Mouse (Mus musculus) CD4-positive helper T cell, adult 2 months (primary cell): ENCODE data around the gene Krtap7-1.

Experiments used
- DNase-seq: peaks from one replicate; pipeline ENCODE4 v3.0.0-alpha.2; 2012; ENCODE audit warnings: low read depth, missing footprints, low spot score

Gene Krtap7-1

GRCm38 (mm10) chr16:89508223-89508622 lies at the start of gene Krtap7-1:
Gene Krtap7-1, minus strand, starts transcription at chr16:89508323.
- no peak for DNase-seq

GRCm38 (mm10) chr16:89550298-89550697 lies 42.2 kb upstream of the Krtap7-1 start:
- no peak for DNase-seq

DNA sequence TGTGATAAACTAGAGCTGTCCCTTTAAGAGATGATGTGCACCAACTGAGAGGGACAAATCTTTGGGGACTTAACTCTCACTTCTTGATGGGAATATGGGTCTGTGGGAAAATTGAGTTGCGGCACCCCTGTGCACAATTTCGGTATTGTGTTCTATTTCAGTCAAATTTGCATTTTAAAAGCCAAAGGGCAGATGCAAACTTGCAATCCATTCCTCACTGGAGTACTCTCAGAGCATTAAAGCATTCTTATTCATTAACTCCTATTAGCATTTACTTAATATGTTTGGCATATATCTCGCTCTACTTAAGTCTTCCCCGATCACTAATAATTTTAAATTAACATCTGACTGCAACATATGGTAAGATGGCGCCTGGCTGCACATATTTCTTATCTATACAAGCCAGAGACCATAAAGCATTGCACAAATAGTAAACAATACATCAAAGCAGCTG lies 29.9 kb upstream of the Krtap7-1 start:
- no peak for DNase-seq

DNA sequence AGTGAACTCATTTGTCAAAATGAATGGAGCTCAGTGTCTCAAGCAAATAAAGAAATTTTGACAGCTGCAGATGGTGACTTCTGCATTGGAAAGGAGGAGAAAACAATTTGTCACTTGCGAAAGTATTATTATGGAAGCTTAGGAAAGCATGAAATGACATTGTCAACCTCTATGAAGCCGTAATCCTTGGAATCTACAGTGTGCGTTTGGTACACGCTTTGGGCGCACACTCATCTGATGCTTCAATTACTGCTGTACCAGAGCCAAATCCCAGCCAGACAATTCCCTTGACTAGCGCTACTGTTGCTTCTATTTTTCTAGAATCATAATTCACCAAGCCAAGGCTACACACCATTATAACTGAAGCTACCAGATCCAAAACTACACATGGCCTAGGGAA lies 29.2 kb upstream of the Krtap7-1 start:
- DNase-seq, result no peak

GRCm38 (mm10) chr16:89530547-89530946 lies 22.4 kb upstream of the Krtap7-1 start:
- no peak for DNase-seq

DNA sequence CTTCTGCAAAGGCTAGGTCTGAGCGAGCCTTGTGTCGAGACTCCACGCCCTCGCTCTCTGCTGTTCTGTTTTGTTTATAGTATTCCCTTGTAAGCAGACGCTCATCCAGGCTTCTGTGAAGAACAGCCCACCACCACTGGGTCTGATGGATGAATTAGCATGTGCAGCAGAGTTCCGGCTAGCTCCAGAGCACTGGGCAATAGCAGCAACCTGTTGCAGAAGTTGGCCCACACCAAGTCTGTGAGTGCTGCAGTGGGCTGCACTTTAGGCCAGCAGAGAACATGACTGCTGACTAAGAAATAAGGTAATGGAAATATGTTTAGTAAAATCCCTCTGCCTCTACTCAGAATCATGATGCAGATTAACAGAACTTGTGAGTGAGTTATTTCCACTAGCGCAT lies 21.7 kb upstream of the Krtap7-1 start:
- DNase-seq, result no peak

DNA sequence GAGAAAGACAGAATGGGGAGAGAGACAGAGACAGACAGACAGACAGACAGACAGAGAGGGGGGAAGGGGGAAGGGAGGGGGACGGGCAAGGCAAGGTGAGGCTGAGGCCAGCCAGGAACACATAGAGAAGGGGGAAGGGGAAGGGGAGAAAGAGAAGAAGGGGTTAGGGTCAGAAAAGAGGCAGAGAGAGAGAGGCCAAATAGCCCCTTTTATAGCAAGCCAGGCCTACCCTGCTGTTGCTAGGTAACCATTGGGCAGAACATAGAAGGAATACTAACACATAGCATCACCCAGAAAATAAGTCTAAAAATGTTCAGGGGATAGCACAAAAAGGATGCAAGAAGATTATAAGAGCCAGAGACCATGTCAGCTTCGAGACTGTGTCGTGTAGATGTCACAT lies 20.3 kb upstream of the Krtap7-1 start:
- no peak for DNase-seq

GRCm38 (mm10) chr16:89520996-89521395 lies 12.9 kb upstream of the Krtap7-1 start:
- DNase-seq, result no peak

DNA sequence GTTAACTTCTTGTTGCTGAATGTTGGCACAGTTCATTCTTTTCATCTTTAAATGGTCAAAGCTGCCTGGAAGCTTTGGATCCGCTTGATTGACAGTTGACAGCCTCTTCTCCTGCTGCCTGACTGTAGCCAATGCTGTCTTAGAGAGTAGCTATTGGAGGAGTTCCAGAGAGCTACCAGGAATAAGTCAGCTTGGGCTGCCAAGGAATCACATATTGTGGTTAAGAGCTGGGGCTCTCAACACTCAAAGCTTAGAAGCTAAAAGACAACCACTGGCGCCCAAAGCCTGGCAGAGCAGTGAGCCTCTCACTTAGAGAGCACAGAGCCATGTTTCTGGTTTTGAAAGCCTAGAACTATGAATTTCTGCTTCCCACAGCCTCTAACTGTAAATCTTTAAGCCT lies 12.4 kb upstream of the Krtap7-1 start:
- no peak for DNase-seq

GRCm38 (mm10) chr16:89520091-89520490 lies 12.0 kb upstream of the Krtap7-1 start:
- DNase-seq, result no peak

GRCm38 (mm10) chr16:89517635-89518034 lies 9.5 kb upstream of the Krtap7-1 start:
- no peak for DNase-seq

DNA sequence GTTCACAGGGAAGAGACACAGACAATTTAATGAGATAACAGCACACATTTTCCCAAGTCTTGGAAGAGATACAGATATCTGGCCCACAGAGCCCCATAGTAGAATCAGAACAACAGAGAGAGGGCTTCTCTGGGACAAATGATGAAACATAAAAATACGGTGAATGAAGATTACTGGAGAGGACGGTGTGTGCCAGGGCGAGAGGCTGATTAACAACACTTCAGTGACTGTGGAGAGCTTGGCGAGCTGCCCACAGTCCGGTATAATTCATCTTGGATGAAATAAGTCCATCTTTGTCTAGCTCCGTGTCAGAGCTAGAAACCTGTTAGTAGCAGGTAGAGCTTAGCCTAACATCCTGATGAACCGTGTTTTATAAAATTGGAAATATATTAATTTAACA lies 5.3 kb upstream of the Krtap7-1 start:
- no peak for DNase-seq

DNA sequence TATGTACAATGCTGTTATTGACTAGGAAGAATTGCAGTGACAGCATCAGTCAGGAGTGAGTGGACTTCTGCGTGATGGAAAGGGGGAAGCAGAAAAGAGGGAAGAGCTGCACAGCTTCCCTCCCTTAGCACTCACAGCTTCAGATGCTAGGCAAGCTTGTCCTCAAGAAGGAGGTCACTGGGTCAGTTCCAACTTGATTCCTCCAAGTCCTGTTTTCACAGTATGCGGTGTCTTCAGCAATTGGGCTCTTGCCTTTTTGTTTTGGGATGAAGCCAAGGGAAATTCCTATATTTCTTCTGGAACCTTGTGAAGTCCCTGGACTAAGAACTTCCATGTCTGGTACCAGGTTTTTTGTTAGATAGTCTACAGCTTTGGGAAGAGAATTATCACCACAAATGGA lies 4.6 kb downstream of the Krtap7-1 start:
- no peak for DNase-seq

DNA sequence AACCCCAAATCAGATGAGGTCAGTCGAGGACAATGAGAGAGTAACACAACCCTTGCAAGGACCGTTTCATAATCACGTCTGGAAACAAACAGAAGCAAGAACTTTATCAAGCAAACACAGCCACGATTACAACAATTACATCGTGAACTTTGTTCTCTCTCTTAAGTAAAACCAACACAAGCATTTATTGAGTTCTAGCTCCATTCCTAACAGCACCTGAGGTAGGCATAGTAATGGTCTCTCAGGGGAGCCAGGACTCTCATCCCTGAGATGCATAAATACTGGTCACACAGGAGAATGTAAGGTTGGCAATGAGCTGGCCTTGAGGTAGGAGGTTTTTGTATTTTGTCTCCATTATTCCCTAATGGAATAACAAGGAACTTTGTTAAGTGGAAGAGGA lies 6.3 kb downstream of the Krtap7-1 start:
- DNase-seq, result no peak

DNA sequence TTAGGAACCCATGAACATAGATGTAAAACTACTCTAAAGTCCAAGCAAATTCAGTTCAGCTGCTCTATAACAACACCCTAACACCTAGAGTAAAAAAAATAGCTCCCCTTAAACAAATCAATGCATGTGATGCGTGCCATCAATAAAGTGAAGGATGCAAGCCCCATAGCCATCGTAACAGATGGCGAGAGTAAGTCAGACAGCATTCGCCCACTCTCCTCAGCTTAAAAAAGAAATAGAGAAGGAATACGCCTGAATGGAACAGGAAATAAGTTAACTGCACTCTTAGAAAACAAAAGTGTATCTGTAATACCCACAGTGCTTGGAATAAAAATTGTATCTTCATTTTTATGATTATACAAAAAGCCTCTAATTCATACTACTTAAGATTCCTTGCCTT lies 11.1 kb downstream of the Krtap7-1 start:
- no peak for DNase-seq

DNA sequence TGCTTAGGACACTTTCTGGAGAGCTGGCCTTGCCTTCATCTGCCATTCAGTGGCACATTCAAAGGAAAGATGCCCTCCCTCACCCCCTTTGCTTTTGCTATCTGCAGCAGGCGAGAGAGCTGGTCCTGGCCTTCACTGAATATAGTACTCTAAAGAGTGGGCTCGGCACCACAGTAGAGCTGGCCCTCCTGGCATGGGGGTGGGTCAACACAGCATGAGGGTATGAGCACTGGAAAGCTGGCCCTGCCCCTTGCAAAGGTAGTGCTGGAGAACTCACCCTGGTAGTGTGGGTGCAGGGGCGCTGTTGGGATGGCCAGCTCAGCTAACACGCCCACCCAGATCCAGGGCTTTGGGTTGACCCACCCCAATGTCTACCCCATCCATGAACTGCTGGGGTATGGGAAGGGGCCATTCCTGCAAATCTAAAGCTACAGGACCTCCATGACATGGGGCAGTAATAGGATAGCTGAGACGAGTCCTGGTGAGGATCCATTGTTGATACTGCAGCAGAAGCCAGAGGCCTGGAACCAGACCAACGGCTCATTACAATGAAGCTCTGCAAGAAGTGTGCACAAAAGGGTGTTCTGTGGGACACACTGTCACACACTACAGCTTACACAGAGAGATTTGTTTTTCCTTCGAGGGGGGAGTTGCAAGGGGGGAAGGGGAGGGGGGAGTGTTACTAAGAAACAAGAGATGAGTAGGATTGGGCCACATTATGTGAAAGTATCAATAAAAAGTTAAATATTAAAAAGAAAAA lies 12.5 kb downstream of the Krtap7-1 start:
- DNase-seq, result no peak

- no peak for DNase-seq
These were observed 20.3 kb downstream of the Krtap7-1 start, which contains the start of gene Krtap8-1 for GRCm38 (mm10) chr16:89487852-89488251. Gene Krtap8-1, minus strand, starts transcription at chr16:89487952.

DNA sequence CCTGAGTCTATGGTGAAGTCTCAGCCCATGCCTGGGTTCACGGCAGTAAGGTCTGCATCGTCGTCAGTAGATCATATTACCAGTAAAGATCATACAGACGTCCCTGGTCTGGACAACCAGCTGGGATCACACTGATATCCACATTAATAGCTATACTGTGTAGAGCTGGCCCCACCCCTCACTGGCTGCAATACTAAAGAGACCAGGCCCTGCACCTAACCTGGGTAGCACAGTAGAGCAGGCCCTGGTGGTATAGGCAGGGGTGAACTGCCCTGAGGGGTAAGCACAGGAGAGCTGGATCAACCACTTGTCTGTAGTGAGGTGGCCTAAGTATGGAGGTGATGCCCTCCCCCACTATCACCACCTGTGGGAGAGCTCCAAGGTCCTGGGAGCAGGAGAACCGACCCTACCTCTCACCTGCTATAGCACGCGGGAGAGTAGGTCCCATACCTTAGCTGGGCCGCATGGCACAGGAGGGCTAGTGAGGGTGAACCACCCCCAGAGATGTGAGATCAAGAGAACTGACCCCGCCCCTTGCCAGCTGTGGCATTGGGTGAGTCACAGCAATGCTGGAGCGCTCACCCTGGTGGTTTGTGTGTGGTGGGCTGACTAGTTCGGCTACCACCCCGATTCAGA lies 30.3 kb downstream of the Krtap7-1 start:
- no peak for DNase-seq

DNA sequence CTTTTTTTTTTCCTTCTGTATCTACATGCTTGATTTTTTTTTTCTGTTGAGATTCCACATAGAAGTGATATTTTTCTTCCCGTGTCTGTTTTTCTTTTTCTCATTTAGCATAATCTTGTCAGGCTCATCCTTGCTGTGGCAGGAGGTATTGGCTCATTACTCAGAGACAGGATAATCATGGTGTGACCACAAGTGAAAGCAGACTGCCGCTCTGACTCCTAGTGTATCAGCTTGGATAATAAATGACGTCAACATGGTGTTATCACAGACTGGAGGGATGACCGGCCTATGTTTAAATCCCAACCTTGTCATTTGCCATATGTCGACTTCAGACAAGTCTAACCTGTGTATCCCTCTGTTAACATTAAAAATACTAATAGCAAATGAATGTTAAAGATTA lies 46.9 kb downstream of the Krtap7-1 start:
- no peak for DNase-seq
